Mouse (Mus musculus): ENCODE data around the gene Cd48. TPM values are rescaled to one million over a fixed set of nuclear protein-coding genes. Genes with fewer than 3 reads are reported as not detected.
"Not testable (repeated sequence)": the region's sequence is repeated elsewhere in the genome, so short reads cannot be mapped to it uniquely, and the experiment has no call there.

Gene Cd48
- polyA plus RNA-seq, 1 experiment from 2014 or later: 11.6 TPM

GRCm38 (mm10) chr1:171693918-171694317, 12.1 kb downstream of the Cd48 start:
- Histone ChIP-seq H3K36me3 (replicated peaks) (no peaks in the 10 kb centered on the region), H3K27ac (replicated peaks) (no peak overlapping the region), H3K9me3 (replicated peaks) (no peaks in the 10 kb centered on the region), H3K4me1 (replicated peaks) (no peaks in the 10 kb centered on the region), H3K4me2 (no peak overlapping the region), H3K4me3 (replicated peaks) (no peak overlapping the region), H3K9ac (no peak overlapping the region), H3K27me3 (no peaks in the 10 kb centered on the region)
- 26% methylated on average over 1 of the region's 1 CpGs for WGBS (ENCODE audit: insufficient replicate concordance)
- ATAC-seq (ENCODE audit: insufficient read depth): no peak

- H3K36me3 ChIP-seq (replicated peaks): no peaks in the 10 kb centered on the region
- no peaks in the 10 kb centered on the region for H3K4me1 ChIP-seq (replicated peaks)
- H3K4me3 ChIP-seq (replicated peaks): no peak overlapping the region
- ATAC-seq (ENCODE audit: insufficient read depth): no peak
- no peak overlapping the region for H3K27ac ChIP-seq (replicated peaks)
- H3K9ac ChIP-seq: no peak overlapping the region
- no peaks in the 10 kb centered on the region for H3K9me3 ChIP-seq (replicated peaks)
- no peaks in the 10 kb centered on the region for H3K27me3 ChIP-seq
- H3K4me2 ChIP-seq: no peak overlapping the region
- 11% methylated on average over 6 of the region's 6 CpGs for WGBS (ENCODE audit: insufficient replicate concordance)
Measured at GRCm38 (mm10) chr1:171698983-171699382, 17.2 kb downstream of the Cd48 start.

DNA sequence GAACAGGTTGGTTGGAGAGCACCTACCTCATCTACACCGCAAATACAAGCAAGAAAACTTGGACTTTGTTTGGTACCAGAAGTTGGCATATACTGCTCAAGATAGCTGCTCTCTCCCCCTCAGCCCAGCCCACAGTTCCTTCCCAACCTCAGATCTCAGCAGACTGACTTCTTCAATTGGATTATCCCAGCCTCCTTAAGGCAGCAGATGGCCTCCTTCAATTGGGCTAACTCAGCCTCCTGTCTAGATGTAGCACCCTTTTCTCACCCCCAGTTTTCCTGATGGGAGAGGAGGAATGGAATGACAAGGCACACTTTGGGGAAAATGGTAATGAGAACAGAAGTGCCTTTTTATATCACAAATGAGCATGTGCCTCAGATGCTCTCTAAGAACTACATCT, 31.9 kb downstream of the Cd48 start:
- H3K4me3 ChIP-seq (replicated peaks); H3K27me3 ChIP-seq; ATAC-seq (ENCODE audit: insufficient read depth); H3K27ac ChIP-seq (replicated peaks); H3K4me1 ChIP-seq (replicated peaks); H3K36me3 ChIP-seq (replicated peaks); H3K4me2 ChIP-seq; H3K9me3 ChIP-seq (replicated peaks); H3K9ac ChIP-seq: not testable (repeated sequence)
- 63% methylated on average over 1 of the region's 1 CpGs for WGBS (ENCODE audit: insufficient replicate concordance)

GRCm38 (mm10) chr1:171715434-171715833, 33.6 kb downstream of the Cd48 start:
- Histone ChIP-seq H3K27ac (replicated peaks) (no peak overlapping the region), H3K4me1 (replicated peaks) (no peaks in the 10 kb centered on the region), H3K9me3 (replicated peaks) (no peaks in the 10 kb centered on the region), H3K4me3 (replicated peaks) (no peak overlapping the region), H3K4me2 (no peak overlapping the region), H3K27me3 (no peaks in the 10 kb centered on the region), H3K9ac (no peak overlapping the region), H3K36me3 (replicated peaks) (no peaks in the 10 kb centered on the region)
- ATAC-seq (ENCODE audit: insufficient read depth): no peak
- WGBS (ENCODE audit: insufficient replicate concordance): 69% methylated on average over 2 of the region's 2 CpGs

DNA sequence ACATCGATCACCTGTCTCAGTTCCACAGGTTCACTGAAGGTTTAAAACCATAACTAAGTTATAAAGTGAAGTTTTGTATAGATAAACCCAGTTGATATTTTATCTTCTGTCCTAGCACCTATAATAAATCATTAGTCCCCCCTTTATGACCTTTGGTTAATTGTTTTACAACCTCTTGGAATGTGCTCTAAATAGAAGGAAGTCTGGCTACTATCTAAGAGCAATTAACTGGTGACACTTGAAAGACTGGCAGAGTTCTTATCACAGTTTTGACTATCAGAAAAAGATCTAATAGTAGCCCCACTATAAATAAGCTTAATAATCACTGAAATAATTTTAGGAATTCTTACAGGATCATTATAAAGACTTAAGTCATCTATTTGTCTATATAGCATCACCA, 34.4 kb downstream of the Cd48 start:
- H3K4me3 ChIP-seq (replicated peaks): no peak overlapping the region
- no peaks in the 10 kb centered on the region for H3K9me3 ChIP-seq (replicated peaks)
- H3K4me1 ChIP-seq (replicated peaks): no peaks in the 10 kb centered on the region
- WGBS (ENCODE audit: insufficient replicate concordance): 65% methylated on average over 1 of the region's 1 CpGs
- H3K36me3 ChIP-seq (replicated peaks): no peaks in the 10 kb centered on the region
- H3K9ac ChIP-seq: no peak overlapping the region
- no peak overlapping the region for H3K4me2 ChIP-seq
- no peak overlapping the region for H3K27ac ChIP-seq (replicated peaks)
- ATAC-seq (ENCODE audit: insufficient read depth): no peak
- no peaks in the 10 kb centered on the region for H3K27me3 ChIP-seq

DNA sequence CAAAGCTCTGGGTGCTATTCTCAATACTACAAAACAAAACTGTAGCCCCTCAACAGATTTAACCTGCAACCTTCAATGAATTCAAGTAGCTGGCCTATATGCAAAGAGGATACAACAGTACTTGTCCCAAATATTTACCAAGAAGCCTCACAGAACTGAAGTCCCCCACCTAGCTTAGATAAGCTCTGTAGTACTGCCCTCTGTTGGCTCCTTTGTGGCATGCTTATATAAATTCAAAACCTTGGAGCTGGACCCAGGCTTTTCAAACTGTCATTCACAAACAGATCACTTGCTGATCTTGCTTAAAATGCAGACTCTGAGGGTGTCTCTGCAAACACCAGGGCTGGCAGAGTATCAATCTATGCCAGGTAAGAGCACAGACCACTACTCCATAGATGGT, 49.4 kb downstream of the Cd48 start:
- H3K9me3 ChIP-seq (replicated peaks): no peaks in the 10 kb centered on the region
- no peaks in the 10 kb centered on the region for H3K27me3 ChIP-seq
- ATAC-seq (ENCODE audit: insufficient read depth): no peak
- no peak overlapping the region for H3K4me3 ChIP-seq (replicated peaks)
- H3K36me3 ChIP-seq (replicated peaks): no peaks in the 10 kb centered on the region
- no peak overlapping the region for H3K4me2 ChIP-seq
- no peak overlapping the region for H3K27ac ChIP-seq (replicated peaks)
- no peaks in the 10 kb centered on the region for H3K4me1 ChIP-seq (replicated peaks)
- no peak overlapping the region for H3K9ac ChIP-seq

- Histone ChIP-seq H3K36me3 (replicated peaks) (no peaks in the 10 kb centered on the region), H3K27ac (replicated peaks) (no peak overlapping the region), H3K4me3 (replicated peaks) (no peak overlapping the region), H3K9me3 (replicated peaks) (no peaks in the 10 kb centered on the region), H3K9ac (no peak overlapping the region), H3K27me3 (no peaks in the 10 kb centered on the region), H3K4me1 (replicated peaks) (no peaks in the 10 kb centered on the region), H3K4me2 (no peak overlapping the region)
- 50% methylated on average over 6 of the region's 6 CpGs for WGBS (ENCODE audit: insufficient replicate concordance)
- no peak for ATAC-seq (ENCODE audit: insufficient read depth)
Measured at GRCm38 (mm10) chr1:171734898-171735297, 53.1 kb downstream of the Cd48 start.

- Histone ChIP-seq H3K4me2 (no peak overlapping the region), H3K9me3 (replicated peaks) (no peaks in the 10 kb centered on the region), H3K4me1 (replicated peaks) (no peaks in the 10 kb centered on the region), H3K36me3 (replicated peaks) (no peaks in the 10 kb centered on the region), H3K4me3 (replicated peaks) (no peak overlapping the region), H3K9ac (no peak overlapping the region), H3K27ac (replicated peaks) (no peak overlapping the region), H3K27me3 (no peaks in the 10 kb centered on the region)
- 47% methylated on average over 3 of the region's 3 CpGs for WGBS (ENCODE audit: insufficient replicate concordance)
- no peak for ATAC-seq (ENCODE audit: insufficient read depth)
Measured at GRCm38 (mm10) chr1:171748127-171748969, 66.5 kb downstream of the Cd48 start.

Small RNAs within 50 kb of the gene (microRNA-seq; reads per million reads assigned to microRNA genes)
- gene Mir7683: not detected

Other genes with a start within 250 kb of the Cd48 start
- 29.7 and 32.8 TPM in 2 replicates for gene F11r, start 244.5 kb upstream of the Cd48 start, polyA plus RNA-seq (2015; fragmentation: Nextera tagmentation; extraction: Ambion mirVana)
- gene Alyref2, start 178.5 kb upstream of the Cd48 start, polyA plus RNA-seq (2015; fragmentation: Nextera tagmentation; extraction: Ambion mirVana): 3.3 and 3.5 TPM in 2 replicates
- not detected in 2 replicates for gene Itln1, start 146.7 kb upstream of the Cd48 start, polyA plus RNA-seq (2015; fragmentation: Nextera tagmentation; extraction: Ambion mirVana)
- 0.38 and 0.59 TPM in 2 replicates for gene Cd244a, start 122.8 kb upstream of the Cd48 start, polyA plus RNA-seq (2015; fragmentation: Nextera tagmentation; extraction: Ambion mirVana)
- 1.2 and 1.3 TPM in 2 replicates for gene Ly9, start 74.6 kb upstream of the Cd48 start, polyA plus RNA-seq (2015; fragmentation: Nextera tagmentation; extraction: Ambion mirVana)
- 0.69 and 1.1 TPM in 2 replicates for gene Slamf7, start 29.0 kb upstream of the Cd48 start, polyA plus RNA-seq (2015; fragmentation: Nextera tagmentation; extraction: Ambion mirVana)
- gene Slamf1, start 85.1 kb downstream of the Cd48 start, polyA plus RNA-seq (2015; fragmentation: Nextera tagmentation; extraction: Ambion mirVana): 1.5 and 2.0 TPM in 2 replicates
- gene Cd84, start 157.7 kb downstream of the Cd48 start, polyA plus RNA-seq (2015; fragmentation: Nextera tagmentation; extraction: Ambion mirVana): 5.4 and 6.2 TPM in 2 replicates
- gene Gm10521, start 213.7 kb downstream of the Cd48 start, polyA plus RNA-seq (2015; fragmentation: Nextera tagmentation; extraction: Ambion mirVana): not detected in 2 replicates
- gene Slamf6, start 235.5 kb downstream of the Cd48 start, polyA plus RNA-seq (2015; fragmentation: Nextera tagmentation; extraction: Ambion mirVana): 1.8 and 2.7 TPM in 2 replicates